Mouse (Mus musculus) CH12F3 (cell line): Measurements from ENCODE around the gene Npb.

Experiments used
- in situ Hi-C: fragments of 300-500 bp; cut with MboI; formaldehyde crosslinking; loops from 2 replicates; pipeline ENCODE4 v1.14.3; 2020; ENCODE audit warnings: low sequenced_read_pairs

Gene Npb

DNA sequence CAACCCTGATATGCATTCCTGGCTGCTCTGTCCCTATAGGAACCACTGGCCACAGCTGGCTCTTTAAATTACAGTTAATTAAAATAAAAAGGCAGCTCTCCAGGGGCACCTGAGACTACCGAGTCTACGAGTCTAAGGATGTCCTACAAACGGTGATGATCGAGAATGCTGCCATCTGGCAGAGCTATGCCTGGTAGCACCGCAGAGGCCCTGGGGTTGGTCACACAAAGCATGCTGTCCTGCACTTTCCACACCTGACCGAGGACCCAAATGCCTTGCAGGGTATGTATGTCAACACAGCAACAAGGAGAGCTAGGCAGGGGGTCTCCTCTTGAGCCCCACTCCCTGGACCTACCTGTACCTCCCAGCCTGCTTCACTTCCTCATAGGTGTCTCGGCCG, 5.7 kb downstream of the Npb start:
- in situ Hi-C loops = no loop called here

DNA sequence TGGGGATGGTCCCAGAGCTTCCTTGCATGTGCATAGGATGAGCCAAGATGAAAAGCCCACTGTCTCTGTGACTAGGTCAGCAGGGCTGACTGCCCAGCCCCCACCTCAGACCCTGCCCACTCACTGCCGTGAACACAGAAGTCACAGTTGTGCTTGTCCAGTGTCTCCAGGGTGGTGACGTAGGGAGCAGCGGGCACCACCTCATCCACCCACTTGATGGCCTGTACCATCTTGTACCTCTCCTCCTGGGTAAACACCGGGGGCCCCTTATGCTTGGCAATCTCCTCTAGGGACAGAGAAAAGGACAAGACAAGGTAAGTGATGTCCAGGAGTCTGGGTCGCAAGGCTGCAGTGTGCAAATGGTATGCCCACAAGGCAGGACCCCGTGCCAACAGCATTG, 6.9 kb downstream of the Npb start:
- in situ Hi-C loops = no loop called here

DNA sequence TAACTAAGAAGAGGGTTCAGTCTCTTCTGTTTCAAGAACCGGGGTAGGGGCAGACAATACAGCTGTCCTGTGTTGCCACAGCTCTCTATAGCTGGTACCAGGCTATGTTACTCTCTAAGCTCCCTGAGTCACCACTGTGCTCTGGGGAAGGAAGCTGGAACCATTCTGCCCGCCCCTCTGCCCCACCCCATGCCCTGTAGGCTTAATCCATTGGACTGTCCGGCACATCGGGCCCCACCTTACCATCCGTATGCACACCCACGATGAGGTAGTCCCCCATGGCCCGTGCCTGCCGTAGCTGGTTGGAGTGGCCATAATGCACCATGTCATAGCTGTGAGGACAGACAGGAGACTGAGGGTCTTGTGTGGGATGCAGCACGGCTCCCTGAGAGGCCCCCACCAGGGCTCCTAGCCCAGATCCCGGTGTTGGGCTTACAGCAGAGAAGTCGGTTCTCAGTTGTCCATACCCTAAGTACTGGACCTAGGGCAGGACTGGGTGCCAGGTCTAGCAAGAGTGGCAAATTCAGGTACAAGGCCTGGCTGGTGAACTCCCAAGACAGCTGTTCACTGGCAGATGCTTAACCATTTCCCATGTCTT, 7.4 kb downstream of the Npb start:
- in situ Hi-C loops = no loop called here

DNA sequence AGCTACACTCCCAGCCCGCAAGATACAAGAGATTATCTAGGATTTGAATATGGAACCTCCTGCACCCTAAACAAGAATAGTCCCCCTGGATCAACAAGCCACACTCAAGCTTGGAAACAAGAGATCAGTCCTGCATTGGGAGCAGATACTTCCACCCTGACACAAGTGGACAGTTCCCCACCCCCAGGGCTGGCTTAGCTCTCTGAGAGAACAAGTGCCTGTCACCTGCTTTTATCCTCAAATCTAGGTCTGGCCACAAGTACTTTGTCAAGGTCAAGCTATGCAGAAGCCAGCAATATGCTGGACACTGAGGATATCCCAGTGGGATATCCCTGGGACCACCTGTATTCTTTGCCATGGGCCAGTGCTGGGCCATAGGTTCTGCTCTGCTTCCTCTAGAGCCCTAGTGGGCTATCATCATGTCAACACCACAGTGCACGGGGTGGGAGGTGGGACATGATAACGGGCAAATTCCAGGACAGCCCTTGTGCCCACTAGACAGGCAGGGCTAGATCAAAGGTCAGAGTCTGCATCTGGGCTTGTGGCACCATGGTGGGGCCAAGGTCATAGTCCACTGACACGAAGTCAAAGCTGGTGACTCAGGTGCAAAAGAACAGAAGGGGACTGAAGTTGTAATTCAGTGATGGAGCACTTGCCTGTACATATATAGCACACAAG, 8.5 kb downstream of the Npb start:
- in situ Hi-C loops = no loop called here

DNA sequence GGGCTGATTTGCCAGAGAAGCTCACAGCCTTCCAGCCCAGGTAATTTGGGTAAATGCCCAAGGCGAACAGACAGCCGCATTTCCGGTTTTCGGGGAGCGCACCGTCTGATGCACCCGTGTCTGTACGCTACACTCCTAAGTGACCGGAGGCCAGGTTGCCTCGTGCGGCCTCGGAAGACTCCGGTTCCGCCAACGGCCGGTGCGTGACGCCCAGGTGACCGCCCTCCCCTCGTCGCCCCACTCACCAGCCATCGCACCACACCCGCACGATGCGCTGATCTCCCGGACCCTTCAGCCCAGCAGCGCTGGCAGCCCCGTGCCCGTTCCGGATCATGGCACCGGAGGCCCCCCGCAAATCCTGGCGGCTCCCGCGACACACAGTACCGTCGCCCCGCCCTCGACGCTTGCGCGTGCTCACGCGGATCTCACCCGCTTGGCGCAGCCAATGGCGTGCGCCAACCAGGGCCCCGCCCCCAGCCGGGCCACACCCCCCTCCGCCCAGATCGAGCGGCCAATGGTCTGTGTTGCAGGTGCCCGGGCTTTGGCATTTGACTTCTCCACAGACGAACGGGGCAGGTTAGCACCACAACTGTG, 9.3 kb downstream of the Npb start, which contains the start of gene Pcyt2:
TSS of gene Pcyt2 (minus strand) at position 418 of the 594 bp plus-strand sequence.
- in situ Hi-C loops = no loop called here

DNA sequence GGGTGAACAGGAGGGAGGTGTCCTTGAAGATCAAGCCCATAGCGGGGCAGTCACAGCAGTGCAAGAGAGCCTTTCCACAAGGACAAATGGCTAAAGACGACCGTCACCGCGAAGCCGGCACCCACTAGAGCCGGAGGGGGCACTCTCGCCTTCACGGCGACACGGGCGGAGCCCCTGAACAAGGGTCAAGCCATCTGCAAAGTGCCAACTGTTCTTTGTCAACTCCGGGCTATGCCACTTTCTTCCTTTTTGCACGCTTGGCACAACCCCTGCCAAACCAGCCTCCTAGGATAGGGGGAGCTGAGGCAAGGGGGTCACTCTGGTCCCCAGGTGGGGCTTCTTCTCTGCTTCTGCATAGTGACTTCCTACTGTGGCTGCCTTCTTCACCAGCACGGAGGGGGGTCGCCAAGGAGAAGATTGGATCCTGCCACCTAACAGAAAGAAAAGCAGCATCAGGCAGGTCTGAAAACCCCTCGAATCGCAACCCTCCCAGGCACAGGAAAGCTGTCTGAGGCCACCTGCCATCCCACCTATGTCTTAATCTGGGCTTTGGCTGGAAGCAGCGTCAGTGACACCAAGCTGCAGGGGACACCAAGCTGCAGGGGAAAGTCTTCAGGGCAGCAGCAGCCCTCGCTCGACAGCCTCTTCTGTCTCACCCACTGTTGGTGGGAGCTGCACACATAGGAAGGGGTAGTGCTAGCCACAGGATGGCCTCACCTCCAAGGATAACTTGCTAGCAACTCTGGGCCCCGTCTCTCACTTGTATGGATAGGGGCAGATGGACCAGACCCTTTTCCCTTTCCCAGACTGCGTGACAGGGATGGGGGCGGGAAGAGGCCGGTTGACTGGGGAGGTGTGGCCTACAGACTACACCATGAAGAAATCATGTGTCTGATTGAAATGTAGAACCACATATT, 10.6 kb downstream of the Npb start:
- in situ Hi-C loops = no loop called here

DNA sequence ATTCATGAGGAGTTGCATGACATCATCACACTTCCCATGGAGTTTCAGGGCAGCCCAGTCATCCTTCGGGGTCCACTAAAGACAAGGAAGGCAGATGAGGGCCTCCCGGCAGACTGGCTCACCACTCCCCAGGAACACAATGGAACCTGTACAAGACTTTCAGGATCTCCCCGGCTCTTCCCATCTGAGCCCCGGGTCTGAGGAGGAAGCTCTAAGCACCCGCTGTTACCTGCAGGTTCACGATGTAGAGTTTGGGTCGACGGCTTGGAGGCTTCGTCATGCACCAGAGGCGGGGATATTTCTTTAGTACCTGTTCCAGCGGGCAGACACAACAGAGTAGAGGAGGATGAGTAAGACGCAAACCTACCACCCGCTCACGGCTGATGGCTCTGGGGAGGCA, 11.9 kb downstream of the Npb start:
- in situ Hi-C loops = no loop called here

DNA sequence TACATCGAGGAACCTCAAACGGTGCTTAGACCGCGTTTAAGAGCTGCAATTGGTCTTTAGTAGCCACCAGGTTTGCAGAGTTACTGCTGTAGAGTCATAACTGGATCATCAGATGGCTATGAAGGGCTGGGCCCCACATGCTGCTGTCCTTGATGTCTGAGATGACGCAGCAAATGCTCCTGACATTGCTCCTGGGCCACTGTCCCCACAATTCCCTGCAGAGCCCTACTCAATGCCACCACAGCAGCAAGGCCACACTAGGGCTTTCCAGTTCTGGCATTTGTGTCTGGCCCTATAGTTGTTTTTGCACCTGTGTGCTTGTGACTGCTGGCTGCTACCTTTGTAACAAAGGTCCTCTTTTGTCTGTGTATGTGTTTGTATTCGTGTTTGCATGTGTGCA, 14.5 kb downstream of the Npb start:
- in situ Hi-C loops = no loop called here

DNA sequence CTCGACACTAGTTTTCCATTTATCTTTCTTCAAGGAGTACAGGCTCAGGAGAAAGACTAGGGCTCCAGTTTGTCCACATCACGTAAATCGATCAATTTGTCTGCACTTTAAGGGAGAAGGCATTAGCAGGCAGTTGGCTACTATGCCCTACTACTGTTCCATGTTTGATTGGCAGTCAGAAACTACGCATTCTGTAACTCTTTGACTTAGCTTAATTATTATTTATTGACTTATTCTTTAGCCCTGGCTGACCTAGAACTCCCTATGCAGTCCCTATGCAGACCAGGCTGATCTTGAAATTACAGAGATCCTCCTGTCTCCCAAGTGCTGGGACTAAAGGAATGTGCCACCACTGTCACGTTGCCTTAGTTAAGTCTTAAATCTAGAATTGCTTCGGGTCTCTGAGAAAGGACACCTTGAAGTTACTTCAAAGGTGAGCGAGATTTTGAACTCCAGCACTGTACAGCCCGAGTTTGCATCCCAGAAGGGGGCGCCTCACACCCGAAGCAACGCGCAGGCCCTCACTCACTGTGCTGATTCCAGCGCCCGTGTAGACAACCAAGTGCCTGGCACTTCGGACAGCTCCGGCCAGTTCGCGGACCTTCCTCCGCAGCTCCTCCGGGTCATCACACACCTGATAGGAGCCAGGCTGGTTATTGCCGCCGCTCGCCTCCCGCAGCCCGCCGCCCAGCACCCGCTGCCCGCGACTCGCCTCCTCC, 15.8 kb downstream of the Npb start:
- in situ Hi-C loops = no loop called here

DNA sequence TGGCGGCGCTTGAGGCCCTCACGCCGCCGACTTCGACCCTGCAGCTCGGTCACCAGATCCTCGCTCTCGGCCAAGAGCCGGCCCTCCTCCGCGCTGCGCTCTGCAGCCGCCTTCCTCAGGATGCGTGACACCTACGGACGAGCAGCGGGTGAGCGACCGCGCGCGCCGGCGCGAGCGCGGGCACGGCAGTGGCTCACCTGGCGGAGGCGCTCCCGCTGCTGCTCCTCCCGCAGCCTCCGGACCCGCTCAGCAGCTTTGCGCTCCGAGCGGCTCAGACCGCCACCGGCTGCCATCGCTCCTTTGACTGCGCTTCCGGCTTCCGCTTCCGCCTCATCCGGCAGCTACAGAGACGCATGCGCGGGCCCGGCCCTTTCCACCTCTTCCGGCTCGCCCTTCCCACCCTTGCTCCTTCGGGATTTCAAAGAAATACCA, 16.4 kb downstream of the Npb start:
- in situ Hi-C loops = no loop called here

DNA sequence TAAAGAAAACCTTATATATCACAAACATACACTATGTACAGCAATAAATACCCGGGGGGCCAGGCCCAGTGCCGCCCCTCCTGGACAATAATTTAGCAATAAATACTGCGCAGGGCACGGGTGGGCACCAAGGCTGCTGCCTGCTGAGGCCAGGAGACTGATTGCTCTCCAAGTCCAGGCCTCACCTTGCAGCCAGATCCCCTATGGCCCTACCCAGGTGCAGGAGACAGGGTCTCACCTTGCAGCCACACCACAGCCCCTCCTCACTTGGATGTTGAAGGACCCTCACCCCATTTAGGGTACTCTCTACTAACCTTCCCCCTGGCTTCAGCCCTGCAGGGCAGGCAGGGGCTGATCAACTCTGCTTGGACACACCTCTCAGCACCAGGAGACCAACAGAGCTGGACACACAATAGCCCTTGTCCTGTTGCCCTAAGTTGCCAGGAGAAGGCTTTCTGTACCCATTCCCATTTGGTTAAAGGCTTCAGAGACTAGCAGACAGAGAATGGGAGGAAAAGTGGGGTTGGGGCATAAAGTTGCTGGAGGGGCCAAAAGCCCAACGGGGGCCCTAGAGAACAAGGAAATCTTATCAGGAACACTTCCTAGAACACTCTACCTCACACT, 17.0 kb downstream of the Npb start, which contains the start of gene Sirt7:
TSS of gene Sirt7 (minus strand) at position 89 of the 624 bp plus-strand sequence.
- in situ Hi-C loops = no loop called here

DNA sequence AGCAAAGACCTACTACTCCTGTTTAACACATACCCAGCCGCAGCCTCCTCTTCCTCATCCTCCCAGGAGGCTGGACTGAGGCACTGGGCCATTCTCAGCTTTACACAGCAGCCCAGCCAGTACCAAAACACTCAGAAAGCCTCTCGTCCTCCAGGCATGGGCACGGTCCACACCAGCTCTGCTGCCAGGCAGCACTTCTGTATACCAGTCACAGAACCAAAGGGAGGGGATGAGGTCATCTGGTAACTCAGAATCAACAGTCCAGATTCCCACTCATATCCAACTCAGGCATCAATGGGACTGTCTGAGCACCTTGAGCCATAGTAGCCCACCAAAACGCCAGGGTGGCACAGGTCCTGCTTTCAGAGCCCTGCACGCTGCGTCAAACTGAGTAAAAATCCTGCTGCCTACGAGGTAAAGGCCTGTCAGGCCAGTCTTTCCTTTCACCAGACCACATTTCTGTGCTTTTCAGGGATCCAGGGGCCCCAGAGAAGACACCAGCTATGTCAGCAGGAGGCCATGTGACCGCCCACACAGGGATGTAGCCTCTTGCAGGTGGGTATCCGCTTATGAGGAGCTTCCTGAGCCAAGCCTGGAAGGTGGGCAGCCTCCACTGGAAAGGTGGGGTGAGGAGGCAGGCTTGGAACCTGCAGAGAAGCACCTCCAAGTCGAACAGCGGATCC, 18.6 kb downstream of the Npb start:
- in situ Hi-C loops = no loop called here

DNA sequence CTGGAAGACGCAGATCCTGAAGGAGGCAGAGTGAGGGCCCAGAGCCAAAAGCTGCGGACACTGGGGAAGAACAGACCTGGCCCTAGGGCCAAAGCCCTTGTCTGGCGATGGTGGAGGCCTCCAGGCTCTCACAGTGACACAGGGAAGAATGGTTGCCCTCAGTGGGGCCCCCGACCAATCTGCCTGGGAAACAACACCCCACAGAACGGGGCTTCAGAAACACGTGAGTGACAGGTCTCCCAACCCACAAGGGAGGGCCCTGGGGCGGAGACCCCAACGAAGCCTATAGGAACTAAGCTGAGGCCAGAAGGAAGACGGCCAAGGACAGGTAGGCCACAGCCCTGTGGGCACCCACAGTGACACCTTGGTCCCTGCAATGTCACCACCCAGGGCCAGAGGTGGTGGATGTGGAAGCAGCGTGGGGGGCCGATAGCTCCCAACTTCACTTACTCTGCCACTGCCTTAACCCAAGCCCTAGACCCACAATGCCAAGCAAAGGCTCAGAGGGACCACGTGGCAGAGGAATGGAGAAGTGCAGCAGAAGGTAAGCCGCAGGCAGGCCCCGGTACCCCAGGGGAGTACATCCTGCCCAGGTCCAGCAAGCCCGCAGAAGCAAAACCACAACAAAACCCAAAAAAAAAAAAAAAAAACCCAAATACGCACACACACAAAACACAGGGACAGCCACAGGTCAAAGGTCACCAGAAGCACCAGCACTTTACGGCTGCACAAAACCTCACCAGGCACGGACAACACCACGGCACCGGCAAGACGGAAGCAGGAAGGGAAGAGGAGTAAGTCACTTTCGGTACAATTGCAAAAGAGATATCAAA, 19.4 kb downstream of the Npb start:
- in situ Hi-C loops = no loop called here

DNA sequence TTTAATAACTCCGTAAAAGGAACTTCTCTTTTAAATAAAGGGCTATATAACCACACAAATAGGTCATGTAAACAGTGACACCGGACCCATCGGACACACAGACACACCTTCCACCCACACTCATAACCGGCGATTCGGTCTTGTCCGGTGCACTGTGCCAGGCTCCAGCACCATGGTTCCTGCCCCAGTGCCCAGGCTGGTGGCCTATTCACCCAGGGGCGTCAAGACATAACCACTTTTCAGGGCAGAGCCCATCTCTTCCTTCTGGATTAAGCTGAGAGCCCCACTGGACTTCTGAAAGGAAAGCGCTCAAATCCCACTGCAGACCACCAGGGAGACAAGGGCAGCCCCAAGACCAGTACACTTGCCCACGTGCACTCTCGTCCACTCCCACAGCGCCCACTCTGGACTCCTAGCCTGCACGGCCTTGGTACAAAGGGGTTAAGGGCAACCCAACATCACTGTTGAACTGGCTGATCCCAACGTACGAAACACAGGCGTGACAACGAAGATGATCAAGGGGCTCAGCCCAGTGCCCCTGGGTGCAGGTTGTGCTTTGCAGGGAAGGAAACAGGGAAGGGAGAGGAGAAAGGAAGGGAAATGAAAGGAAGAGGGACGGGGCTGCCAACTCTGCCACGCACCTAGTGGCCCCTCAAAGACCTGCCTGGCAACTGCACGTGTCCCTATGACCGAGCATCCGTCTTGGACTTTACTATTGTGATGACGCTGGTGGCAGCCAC, 20.5 kb downstream of the Npb start:
- in situ Hi-C loops = no loop called here

DNA sequence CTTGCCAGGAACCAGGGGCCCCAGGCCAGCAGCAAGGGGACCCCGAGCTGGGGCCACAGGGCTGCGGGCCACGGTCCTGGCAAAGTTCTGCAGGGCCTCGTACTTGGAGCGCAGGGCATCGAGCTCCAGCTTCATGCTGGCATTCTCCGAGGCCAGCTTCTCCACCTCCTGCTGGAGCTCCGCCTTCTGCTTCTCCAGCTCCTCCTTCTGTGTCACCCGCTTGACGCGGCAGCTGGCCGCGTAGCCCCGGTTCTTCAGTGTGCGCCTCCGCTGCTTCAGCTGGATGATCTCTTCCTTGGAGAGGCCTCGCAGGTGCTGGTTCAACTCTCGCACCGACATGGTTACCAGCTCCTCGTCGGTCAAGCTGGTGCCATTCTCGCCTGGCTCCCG, 21.1 kb downstream of the Npb start:
- in situ Hi-C loops = no loop called here

DNA sequence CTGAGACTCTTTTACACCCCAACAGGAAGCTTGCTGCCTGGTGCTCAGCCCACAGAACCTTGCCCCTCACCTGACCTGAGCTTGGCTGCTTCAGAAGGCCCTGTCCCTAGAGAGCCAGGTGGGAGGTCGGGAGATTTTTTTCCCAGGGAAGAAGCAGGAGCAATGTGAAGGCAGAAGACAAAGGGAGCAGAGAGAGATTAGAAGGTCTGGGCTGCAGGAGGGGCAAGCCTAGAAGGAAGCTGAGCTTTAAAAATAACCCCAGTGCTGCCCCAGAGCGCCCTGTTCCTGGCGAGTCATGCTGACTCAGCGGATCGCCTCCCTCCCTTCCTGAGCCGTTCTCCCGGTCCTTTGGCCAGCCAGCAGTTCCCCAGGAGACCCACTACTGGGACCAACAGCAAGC, 21.6 kb downstream of the Npb start:
- in situ Hi-C loops = no loop called here

DNA sequence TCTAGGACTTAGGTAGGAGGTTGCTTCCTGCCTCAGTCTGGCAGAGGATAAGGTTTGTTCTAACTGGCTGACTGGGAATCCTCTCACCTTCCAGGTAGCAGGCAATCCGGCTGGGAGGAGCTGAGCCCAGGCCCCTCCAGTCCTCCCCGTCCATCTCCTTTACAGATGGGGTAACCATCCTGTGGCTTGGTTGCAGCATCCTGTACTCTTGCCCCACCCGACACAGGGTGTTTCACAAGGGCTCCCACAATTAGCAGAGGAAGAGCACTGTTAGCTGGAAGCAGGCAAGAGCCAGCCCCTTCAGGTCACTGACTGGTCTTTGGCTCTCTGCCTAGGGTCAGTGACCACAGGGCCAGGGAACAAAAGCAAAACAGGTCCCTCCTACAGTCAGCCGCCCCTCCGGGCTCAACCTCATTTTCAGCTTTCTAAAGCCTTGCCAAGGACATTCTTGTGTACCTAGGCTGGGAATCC, 22.2 kb downstream of the Npb start:
- in situ Hi-C loops = no loop called here
